Mouse (Mus musculus) layer of hippocampus, postnatal 14 days (tissue): ENCODE data around the gene Csk. TPM values are rescaled to one million over a fixed set of nuclear protein-coding genes. Genes with fewer than 3 reads are reported as not detected.

Source experiments
- DNase-seq, 2 experiments: peaks; one replicate each; pipeline ENCODE4 v3.0.0; 2021 to 2022; ENCODE audit warnings: low spot score in 2 of 2, mixed read lengths in 1 of 2
- total RNA-seq, 2 experiments: library from RNA; stranded (reverse); gene quantifications; 2 replicates each; pipeline ENCODE4 v1.2.3; 2021

Csk gene
- total RNA-seq, 2 experiments from 2014 or later: 41.6 to 49.5 TPM

GRCm38 (mm10) chr9:57606139-57606851 lies 47.1 kb downstream of the Csk start, which contains the start of gene Cplx3:
Gene Cplx3 (minus strand): TSS chr9:57606281.
- DNase-seq: no peak

GRCm38 (mm10) chr9:57605503-57605902 lies 47.9 kb downstream of the Csk start:
- no peak for DNase-seq

GRCm38 (mm10) chr9:57604875-57605274 lies 48.6 kb downstream of the Csk start:
- DNase-seq: no peak

DNA sequence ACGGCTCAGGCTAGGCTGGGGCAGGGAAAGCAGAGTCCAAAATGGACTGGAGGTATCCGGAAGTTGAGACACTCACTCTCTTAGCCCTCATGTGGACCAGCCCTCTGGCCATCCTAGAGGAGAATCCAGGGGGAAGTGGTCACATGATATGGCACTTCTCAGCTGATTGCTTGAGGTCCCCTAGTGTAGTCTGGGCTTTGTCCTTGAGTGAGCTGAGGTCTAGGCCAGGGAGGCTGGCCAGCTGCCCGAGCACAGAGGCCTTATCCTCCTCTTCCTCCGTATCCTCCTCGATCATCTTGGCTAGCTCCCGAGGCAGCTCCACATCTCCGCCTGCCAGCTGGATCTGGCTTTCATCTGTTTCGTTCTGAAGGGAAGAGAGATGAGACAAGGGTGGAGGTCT lies 51.3 kb downstream of the Csk start:
- DNase-seq: no peak

DNA sequence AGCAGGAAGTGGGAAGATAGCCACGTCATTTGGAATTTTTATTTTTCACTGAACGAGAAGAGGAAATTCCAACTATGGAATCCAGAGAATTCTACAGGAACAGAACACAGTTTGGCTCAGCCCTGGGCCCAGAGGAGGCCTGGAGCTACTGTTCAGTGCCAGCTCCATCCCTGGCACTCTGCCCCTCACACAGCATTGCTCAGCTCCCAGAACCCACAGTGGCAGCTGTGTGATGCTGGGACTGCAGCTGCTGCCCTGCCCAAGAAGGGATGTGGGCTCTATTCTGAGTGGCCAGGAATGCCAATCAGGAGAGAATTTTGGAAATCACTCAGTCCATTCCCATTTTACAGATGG lies 52.1 kb downstream of the Csk start:
- DNase-seq: peak; percentile 51 to 73

DNA sequence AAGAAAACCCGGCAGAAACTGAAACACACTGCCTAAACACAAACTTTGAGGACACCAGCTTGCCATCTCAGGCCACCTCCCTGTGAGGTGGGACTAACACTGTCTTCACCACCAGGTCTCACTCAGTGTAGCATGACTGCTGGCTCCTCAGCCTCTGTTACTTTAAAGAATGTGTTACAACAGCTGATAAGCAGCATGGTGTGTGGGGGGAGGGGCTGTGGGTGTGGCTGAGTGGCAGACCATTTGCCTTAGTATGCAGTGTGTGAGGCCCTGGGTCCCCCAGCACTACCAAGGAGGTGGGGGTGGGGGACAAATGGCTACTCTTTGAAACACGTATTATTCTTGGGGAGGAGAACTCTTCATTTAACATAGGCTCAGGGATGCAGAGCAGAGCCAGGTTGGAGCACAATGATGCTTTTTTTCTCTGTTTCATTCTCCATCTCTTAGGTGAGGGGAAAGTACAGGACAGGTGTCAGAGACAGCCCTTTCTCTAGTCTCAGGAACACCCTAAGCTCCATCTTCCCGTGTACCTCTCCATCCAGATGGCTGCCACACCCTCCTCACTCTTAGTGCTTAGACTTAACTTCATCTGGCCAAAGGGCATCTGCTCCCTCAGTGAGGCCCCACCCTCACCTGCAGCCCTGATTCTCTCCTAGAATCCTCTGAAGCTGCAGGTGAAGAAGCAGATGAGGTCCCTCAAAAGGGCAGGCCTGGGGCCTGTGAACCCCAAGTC lies 52.6 kb downstream of the Csk start:
- DNase-seq: no peak

GRCm38 (mm10) chr9:57598851-57599563 lies 54.4 kb downstream of the Csk start:
- DNase-seq: no peak

DNA sequence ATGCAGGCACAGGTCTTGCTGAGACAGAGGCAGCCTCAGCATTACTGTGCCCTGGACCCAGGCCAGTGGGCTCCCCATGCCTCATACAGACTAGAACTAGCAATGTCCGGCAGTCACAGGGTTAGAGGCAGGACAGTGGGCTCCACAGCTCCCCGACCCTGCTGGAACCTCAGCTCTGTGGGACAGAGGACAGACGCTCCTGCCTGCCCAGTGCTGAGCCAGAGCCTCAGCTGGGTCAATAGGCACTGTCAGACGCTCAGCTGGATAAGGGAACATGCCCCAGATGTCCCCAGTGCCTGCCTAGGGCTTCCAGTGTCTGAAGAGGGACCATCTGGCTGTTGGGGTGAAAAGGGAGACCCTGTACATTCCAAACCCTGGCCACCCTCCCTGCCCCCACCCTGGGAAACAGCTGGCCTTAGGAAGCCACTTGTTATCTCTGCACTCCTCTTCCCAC lies 55.5 kb downstream of the Csk start:
- no peak for DNase-seq

- DNase-seq: no peak
These were observed 56.2 kb downstream of the Csk start for GRCm38 (mm10) chr9:57597265-57597664.

- DNase-seq: no peak
These were observed 59.3 kb downstream of the Csk start for GRCm38 (mm10) chr9:57594174-57594509.

DNA sequence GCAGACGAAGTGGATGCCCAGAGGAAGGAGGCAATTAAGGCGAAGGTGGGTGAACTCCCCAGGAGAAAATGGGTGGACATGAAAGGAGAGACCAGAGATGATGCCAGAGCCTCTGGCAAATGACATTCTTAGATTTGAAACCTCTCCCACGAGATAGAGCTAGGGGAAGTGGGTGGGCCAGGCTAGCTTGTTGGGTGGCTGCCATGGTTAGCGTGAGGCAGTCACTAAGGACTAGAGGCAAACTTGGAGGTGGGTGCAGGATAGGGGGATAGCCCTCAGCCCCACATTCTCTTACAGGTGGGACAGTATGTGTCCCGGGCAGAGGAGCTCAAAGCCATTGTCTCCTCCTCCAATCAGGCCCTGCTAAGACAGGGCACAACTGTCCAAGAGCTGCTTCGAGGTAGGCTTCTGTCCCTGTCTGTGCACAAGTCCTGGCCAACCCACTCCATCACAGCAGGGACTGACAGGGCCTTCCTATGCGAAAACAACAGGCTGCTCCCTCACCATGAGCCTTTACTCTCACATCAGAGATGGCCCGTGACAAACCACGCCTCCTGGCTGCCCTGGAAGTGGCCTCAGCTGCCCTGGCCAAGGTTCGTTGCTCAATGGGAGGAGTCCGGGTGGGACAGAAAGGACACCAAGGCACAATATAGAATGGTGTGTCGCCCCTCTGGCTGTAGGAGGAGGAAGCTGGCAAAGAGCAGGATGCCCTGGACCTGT lies 59.8 kb downstream of the Csk start:
- no peak for DNase-seq

- DNase-seq: peak in 1 of 2 experiments; percentile 37
These were observed 62.7 kb downstream of the Csk start for GRCm38 (mm10) chr9:57590726-57591125.

DNA sequence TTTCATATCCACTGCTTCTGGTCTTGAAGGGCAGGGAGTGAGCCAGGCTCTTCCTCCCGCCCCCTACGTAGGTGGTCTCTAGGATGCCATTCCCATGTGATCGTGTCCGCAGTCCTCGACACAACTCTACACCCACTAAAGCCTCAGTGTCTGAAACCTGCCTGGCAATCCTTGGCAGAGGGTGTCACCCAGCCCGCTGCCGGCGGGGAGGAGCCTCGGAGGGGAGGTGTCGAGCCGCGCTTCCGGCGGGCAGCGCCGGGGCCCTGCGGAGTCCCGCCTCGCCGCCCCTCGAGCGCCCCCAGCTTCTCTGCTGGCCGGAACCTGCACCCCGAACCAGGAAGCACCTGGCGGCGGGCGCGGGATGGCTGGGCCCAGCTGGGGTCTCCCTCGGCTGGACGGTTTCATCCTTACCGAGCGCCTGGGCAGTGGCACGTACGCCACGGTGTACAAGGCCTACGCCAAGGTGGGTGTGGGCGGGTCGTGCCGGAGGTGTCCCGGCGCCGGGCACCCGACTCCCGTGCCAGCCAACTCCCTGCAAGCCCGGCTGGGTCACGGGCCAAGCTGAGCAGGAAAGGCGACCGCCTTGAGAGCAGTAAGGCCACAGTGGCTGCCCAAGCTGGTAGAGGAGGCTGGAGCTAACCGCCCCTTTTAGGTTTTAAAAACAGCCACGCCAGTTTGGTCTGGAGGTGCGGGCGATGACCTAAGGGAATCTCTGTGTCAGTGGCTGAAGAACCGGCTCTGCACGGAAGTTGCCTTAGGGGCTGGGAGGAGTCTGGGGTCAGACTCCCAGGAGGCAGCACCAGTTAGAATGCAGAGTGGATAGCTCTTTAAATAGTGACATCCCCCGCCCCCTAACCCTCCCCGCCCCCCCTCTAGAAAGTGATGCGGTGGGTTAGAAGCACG lies 64.0 kb downstream of the Csk start, which contains the start of gene Ulk3:
Gene Ulk3, plus strand, starts transcription at position 229 of the 903 bp plus-strand sequence.
- DNase-seq: peak; percentile 64 to 68

DNA sequence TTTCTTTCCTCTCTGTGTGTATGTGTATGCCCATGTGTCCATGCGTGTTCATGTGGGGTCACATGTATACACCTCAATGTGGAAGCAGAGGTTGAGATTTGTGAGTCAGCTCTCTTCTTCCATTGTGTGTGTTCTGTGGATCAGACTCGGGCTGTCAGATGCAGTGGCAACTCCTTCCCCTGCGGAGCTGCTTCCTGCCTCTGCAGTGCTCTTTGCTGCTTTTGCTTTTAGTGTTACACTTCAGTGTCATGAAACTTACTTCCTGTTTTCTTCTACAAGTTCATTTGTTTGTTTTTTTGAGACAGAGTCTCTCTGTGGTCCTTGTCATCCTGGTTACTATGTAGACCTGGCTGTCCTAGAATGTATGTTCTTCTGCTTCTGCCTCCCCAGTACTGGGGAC lies 68.4 kb downstream of the Csk start:
- no peak for DNase-seq

- no peak for DNase-seq
These were observed 76.1 kb downstream of the Csk start for GRCm38 (mm10) chr9:57577144-57577849.
